Mouse (Mus musculus): Measurements from ENCODE around the gene Ptprt. TPM values are rescaled to one million over a fixed set of nuclear protein-coding genes. Genes with fewer than 3 reads are reported as not detected.
"Not testable (repeated sequence)": the region's sequence is repeated elsewhere in the genome, so short reads cannot be mapped to it uniquely, and the experiment has no call there.

Gene Ptprt
- polyA plus RNA-seq, 1 experiment from 2014 or later, result 3.4 TPM

GRCm38 (mm10) chr2:161516921-161517320 lies 1144.0 kb downstream of the Ptprt start:
- Histone ChIP-seq H3K4me1 (ENCODE audit: insufficient read depth) (no peaks in the 10 kb centered on the region), H3K9me3 (ENCODE audit: low read depth, low read length) (no peaks in the 10 kb centered on the region), H3K4me3 (ENCODE audit: low read depth, low read length) (no peak overlapping the region), H3K9ac (no peak overlapping the region), H3K4me2 (no peak overlapping the region), H3K27me3 (ENCODE audit: insufficient read depth, low read length) (no peaks in the 10 kb centered on the region), H3K27ac (ENCODE audit: low read depth) (no peak overlapping the region), H3K36me3 (ENCODE audit: insufficient read depth) (no peaks in the 10 kb centered on the region)
- ATAC-seq (ENCODE audit: insufficient read depth) (no peak), DNase-seq (no peak)
- 38% methylated on average over 5 of the region's 5 CpGs for WGBS
- TF ChIP-seq CTCF (IDR thresholded peaks at IDR 0.05; ENCODE audit: low read depth), result no peak

- Histone ChIP-seq H3K9me3 (ENCODE audit: low read depth, low read length) (no peaks in the 10 kb centered on the region), H3K4me3 (ENCODE audit: low read depth, low read length) (no peak overlapping the region), H3K4me2 (no peak overlapping the region), H3K27me3 (ENCODE audit: insufficient read depth, low read length) (no peaks in the 10 kb centered on the region), H3K4me1 (ENCODE audit: insufficient read depth) (no peaks in the 10 kb centered on the region), H3K9ac (no peak overlapping the region), H3K36me3 (ENCODE audit: insufficient read depth) (no peaks in the 10 kb centered on the region), H3K27ac (ENCODE audit: low read depth) (no peak overlapping the region)
- DNase-seq, result no peak
- WGBS, result 67% methylated on average over 1 of the region's 1 CpGs
- no peak for ATAC-seq (ENCODE audit: insufficient read depth)
- no peak for TF ChIP-seq CTCF (IDR thresholded peaks at IDR 0.05; ENCODE audit: low read depth)
These were observed 1147.7 kb downstream of the Ptprt start for GRCm38 (mm10) chr2:161513256-161513655.

GRCm38 (mm10) chr2:161511880-161512570 lies 1148.9 kb downstream of the Ptprt start:
- H3K9me3 ChIP-seq (ENCODE audit: low read depth, low read length); H3K9ac ChIP-seq; H3K4me2 ChIP-seq; H3K27ac ChIP-seq (ENCODE audit: low read depth); H3K4me1 ChIP-seq (ENCODE audit: insufficient read depth); H3K4me3 ChIP-seq (ENCODE audit: low read depth, low read length); H3K36me3 ChIP-seq (ENCODE audit: insufficient read depth); H3K27me3 ChIP-seq (ENCODE audit: insufficient read depth, low read length): not testable (repeated sequence)
- 17% methylated on average over 5 of the region's 15 CpGs for WGBS
- DNase-seq (peak; percentile 63), ATAC-seq (ENCODE audit: insufficient read depth) (peak; percentile 83)

DNA sequence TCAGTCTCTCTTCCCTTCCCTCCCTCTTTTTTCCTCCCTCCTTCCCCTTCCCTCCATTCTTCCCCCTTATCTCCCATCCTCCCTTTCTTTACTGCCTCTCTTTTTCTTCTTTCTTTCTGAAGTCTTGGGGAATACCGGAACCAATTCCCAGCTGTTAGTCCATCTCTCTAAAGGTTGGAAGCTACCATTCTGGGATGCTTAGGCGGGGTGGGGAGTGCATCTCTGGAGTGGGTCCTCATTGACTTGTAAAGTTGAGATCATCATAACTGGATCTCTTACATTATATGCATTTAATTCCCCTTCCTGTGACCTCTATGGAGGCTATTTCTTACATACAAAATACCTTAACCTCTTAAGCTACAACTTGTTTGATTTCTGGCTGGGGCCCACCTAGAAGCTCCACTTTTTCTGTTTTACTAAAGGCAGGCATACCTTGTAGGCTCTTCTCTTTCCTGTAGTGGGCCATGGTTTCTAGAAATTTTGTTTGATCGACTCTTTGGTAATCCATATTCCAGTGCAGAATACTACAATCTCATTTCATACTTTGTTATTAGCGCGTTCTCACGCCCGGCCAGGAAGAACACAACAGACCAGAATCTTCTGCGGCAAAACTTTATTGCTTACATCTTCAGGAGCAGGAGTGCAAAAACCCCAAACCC lies 1149.7 kb downstream of the Ptprt start:
- Histone ChIP-seq H3K4me3 (ENCODE audit: low read depth, low read length) (peak overlapping the region; percentile 37), H3K9me3 (ENCODE audit: low read depth, low read length) (no peaks in the 10 kb centered on the region), H3K27me3 (ENCODE audit: insufficient read depth, low read length) (no peaks in the 10 kb centered on the region), H3K4me1 (ENCODE audit: insufficient read depth) (no peaks in the 10 kb centered on the region), H3K4me2 (peak overlapping the region; percentile 65), H3K27ac (ENCODE audit: low read depth) (no peak overlapping the region), H3K9ac (peak overlapping the region; percentile 49), H3K36me3 (ENCODE audit: insufficient read depth) (no peaks in the 10 kb centered on the region)
- TF ChIP-seq CTCF (IDR thresholded peaks at IDR 0.05; ENCODE audit: low read depth), result no peak
- ATAC-seq (ENCODE audit: insufficient read depth) (peak; percentile 59; the same call in 1 of the 2 replicates), DNase-seq (peak; percentile 10)
- 16% methylated on average over 8 of the region's 8 CpGs for WGBS

DNA sequence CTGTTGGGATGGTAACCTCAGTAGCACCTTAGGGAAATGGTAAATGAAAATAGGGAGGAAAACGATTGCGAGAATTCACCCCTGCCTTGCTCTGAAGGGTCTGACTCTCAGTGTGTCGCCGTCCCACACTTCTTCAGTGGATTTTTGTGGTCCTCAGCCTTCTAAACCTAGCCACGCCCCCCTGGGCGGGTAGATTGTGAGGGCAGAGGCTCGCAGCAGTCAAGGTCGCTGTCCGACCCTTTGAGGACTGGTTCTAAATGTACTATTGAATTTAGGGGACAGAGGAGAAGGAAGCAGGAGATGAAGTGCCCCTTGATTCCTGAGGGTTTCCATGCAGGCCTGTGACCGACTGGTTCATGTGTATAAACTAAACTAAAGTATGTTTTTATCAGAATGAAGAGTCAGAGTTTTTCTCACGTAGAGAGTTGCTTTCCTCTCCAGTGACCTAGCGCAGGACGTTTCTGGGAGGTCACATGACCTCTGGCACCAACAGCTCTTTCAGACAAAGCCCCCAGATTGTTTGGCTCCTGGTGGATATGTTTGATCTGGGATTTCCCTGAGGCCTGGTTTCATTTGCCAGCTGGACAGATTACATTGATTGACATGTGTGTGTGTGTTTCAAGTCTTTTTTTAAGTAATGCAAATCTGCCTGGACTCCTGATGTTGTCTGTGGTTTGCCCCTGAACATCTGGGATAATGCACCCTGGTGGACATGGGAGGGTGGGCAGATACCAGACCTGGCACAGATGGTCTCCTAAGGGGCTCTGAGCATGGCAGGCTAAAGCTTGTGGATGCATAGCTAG lies 1161.6 kb downstream of the Ptprt start:
- DNase-seq (peak; percentile 8), ATAC-seq (ENCODE audit: insufficient read depth) (no peak)
- no peaks in the 10 kb centered on the region for H3K4me1 ChIP-seq (ENCODE audit: insufficient read depth)
- no peak overlapping the region for H3K27ac ChIP-seq (ENCODE audit: low read depth)
- no peaks in the 10 kb centered on the region for H3K27me3 ChIP-seq (ENCODE audit: insufficient read depth, low read length)
- TF ChIP-seq CTCF (IDR thresholded peaks at IDR 0.05; ENCODE audit: low read depth), result no peak
- no peak overlapping the region for H3K4me3 ChIP-seq (ENCODE audit: low read depth, low read length)
- 8% methylated on average over 13 of the region's 13 CpGs for WGBS
- H3K36me3 ChIP-seq (ENCODE audit: insufficient read depth), result no peaks in the 10 kb centered on the region
- H3K4me2 ChIP-seq, result peak overlapping the region; percentile 49
- H3K9ac ChIP-seq, result no peak overlapping the region
- H3K9me3 ChIP-seq (ENCODE audit: low read depth, low read length), result no peaks in the 10 kb centered on the region

GRCm38 (mm10) chr2:161498449-161499096 lies 1162.4 kb downstream of the Ptprt start:
- 18% methylated on average over 13 of the region's 13 CpGs for WGBS
- Histone ChIP-seq H3K27ac (ENCODE audit: low read depth) (no peak overlapping the region), H3K4me3 (ENCODE audit: low read depth, low read length) (0 out of 2 replicates have a peak overlapping the region, but pooled peaks have one; percentile 8), H3K27me3 (ENCODE audit: insufficient read depth, low read length) (no peaks in the 10 kb centered on the region), H3K9ac (no peak overlapping the region), H3K4me1 (ENCODE audit: insufficient read depth) (no peaks in the 10 kb centered on the region), H3K9me3 (ENCODE audit: low read depth, low read length) (no peaks in the 10 kb centered on the region), H3K4me2 (peak overlapping the region; percentile 49), H3K36me3 (ENCODE audit: insufficient read depth) (no peaks in the 10 kb centered on the region)
- DNase-seq (no peak), ATAC-seq (ENCODE audit: insufficient read depth) (no peak)
- no peak for TF ChIP-seq CTCF (IDR thresholded peaks at IDR 0.05; ENCODE audit: low read depth)

All from lung, embryonic 14.5 days (tissue).